Mouse (Mus musculus) v-Abl transformed pro-B cells (cell line): ENCODE data around the gene Adgrd1.

Source experiments
- in situ Hi-C, 2 experiments: fragments of 400-800 bp; cut with MboI; formaldehyde crosslinking; loops; one replicate each; pipeline ENCODE4 v1.15.1; 2025; ENCODE audit not compliant: unreplicated experiment in 2 of 2

Gene Adgrd1

DNA sequence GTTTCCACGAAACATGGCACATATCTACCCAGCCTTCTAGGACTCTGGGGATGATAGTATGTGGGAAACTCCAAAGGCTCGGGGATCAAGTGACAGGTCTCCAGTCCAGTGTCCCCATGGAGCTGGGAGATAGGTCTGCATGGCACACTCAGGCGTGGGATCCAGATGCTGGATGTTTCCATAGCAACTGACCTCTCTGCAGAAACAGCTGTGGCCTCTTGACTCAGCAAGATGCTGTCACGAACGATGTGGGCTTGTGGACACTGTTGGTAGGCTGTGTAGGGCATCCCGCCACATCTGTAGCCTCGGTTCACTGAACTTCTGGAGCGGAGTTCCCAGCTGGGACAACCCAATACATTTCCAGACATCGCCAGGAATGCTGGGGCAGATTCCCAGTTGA lies 51.9 kb downstream of the Adgrd1 start:
- in situ Hi-C loops: no loop called here

- in situ Hi-C loops: no loop called here
Observed at GRCm38 (mm10) chr5:129155023-129155901, 58.7 kb downstream of the Adgrd1 start.

GRCm38 (mm10) chr5:129155902-129156311 lies 59.4 kb downstream of the Adgrd1 start:
- in situ Hi-C loops: no loop called here

- in situ Hi-C loops: no loop called here
Observed at GRCm38 (mm10) chr5:129161372-129162051, 65.0 kb downstream of the Adgrd1 start.

DNA sequence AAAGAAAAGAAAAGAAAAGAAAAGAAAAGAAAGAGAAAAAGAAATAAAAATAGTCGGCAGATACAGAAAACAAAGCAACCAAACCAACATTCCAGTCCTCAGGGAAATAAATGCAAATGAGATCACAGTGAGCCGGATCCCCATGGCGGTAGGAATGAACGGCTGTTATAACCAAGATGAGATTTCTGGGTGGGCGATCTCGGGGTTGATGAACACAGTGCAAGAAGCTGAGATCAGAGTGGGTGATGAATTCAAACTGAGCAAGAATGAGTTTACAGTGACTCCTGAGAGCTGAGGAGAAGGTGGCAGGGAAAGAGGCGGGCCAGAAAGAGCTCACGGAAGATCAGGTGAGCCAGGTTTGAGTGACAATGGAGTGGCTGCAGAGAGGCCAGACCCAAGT lies 66.9 kb downstream of the Adgrd1 start:
- in situ Hi-C loops: no loop called here

GRCm38 (mm10) chr5:129164091-129164490 lies 67.5 kb downstream of the Adgrd1 start:
- in situ Hi-C loops: no loop called here

DNA sequence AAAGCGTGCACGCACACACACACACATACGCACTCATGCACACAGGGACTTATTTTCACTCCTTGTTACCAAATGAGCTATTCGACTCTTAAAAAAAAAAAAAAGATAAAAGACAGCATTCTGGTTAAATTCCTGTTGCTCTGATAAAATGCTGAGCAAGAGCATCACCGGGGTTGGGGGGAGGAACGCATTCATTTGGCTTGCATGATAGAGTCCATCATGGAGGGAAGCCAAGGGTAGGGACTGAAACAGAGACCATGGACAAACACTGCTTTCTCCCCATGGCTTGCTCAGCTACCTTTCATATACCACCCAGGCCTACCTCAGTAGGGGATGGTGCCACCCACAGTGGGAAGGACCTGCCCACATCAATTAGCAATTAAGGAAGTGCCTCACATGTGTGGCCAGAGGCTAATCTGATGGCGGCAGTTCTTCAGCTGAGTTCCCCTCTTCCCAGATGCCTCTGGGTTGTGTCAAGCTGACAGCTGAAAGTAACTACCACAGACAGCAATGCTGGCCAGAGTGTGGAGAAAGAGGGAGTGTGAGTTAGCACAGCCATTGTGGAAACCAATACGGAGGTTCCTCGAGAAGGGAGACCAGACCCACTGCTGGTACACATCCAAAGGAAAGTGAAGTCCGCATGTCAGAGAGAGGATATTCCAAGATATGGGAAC lies 68.5 kb downstream of the Adgrd1 start:
- in situ Hi-C loops: no loop called here

DNA sequence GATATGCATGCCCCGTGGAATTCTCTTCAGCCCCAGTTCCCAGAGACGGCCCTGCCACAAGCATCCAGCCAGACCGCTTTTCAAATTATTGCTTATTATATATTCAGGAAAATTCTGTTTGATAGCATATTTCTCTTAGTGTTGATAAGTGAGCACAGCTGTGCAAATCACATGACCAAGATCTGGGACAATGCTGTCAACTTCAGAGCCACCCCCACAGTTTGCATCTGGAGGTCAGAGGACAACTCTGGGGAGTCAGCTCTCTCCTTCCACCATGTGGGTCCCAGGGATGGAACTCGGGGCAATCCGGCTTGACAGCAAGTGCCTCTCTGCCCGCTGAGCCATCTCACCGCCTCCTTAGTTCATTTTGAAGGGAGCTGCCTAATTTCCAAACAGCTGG lies 69.0 kb downstream of the Adgrd1 start:
- in situ Hi-C loops: no loop called here

- in situ Hi-C loops: no loop called here
Observed at GRCm38 (mm10) chr5:129169090-129169489, 72.5 kb downstream of the Adgrd1 start.

- in situ Hi-C loops: no loop called here
Observed at GRCm38 (mm10) chr5:129169567-129169966, 73.0 kb downstream of the Adgrd1 start.

DNA sequence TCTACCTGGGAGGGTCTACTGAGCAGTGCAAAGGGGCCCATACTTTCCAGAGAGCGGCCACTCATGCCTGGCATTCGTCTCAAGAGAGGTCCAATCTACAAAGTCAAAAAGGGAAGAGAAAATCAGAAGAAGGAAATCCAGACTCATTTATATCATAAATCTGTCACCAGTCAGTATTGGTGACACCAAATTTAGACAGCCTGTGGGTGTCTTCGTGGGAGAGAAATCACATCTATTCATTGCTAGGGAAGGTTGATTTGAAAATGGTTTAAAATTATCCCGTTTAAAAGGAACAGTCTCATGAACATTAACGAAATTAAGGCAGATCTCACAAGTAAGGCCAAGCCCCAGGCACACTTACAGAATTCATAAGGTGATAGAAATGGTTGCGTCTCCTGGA lies 76.0 kb downstream of the Adgrd1 start:
- in situ Hi-C loops: no loop called here

DNA sequence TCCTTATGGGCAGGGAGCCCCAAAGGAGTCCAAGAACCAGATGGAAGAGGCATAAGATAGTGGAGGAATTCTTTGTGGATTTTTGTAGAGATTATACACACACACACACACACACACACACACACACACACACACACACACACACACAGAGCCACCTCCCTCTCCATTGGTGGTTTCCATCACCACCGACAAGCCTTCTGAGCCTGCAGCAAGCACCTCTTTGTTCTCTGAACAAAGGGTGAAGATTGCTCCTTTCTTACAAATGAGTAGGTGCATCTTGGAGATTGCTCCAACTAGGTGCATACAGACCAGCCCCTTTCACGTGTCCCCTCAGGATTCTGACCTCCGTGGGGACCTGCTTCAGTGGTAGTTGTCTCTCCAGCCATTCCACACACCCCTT lies 79.4 kb downstream of the Adgrd1 start:
- in situ Hi-C loops: loop anchor here in 1 of 2 experiments (5.0 kb wide), 1 partner anchor 411 kb away; no protein-coding TSS in a partner anchor

GRCm38 (mm10) chr5:129177697-129178511 lies 81.4 kb downstream of the Adgrd1 start:
- in situ Hi-C loops: loop anchor here in 1 of 2 experiments (5.0 kb wide), 1 partner anchor 409 kb away; no protein-coding TSS in a partner anchor

GRCm38 (mm10) chr5:129179356-129179755 lies 82.8 kb downstream of the Adgrd1 start:
- in situ Hi-C loops: loop anchor here in 1 of 2 experiments (5.0 kb wide), 1 partner anchor 408 kb away; no protein-coding TSS in a partner anchor

DNA sequence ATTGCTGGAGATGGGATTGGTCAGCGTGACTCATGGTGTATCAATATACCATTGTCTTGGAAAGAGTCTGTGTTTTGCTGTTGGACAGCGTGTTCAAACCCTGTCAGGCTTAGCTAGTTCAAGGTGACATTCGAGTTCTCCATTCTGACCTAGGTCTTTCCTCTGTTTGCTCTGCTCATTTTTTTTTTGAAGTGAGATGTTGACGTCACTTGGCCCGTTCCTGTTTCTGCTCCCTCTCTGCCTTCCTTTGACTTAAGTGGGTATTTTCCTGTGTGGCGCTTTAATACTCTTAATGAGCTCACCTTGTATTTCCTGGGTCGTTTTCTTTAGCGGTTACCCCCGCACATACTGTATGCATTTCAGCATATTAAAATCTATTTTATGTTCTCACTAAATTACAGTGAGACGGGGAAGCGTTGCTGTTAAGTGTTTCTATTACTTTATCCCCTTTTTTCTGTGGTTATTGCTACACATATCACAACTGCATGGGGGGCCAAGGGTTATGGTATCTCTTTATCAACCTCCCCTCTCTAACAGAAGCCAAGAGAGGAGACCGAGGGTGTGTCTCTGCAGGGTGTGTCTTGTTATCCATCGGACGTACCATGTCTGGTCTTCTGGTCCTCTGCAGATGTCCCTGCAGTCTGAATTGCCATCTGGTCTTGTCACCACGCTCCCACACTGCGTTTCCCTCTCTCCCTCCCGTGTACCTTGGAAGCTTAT lies 83.6 kb downstream of the Adgrd1 start:
- in situ Hi-C loops: loop anchor here (5.0 kb wide), 2 partner anchors 407 to 412 kb away; no protein-coding TSS in a partner anchor

GRCm38 (mm10) chr5:129180715-129181228 lies 84.2 kb downstream of the Adgrd1 start:
- in situ Hi-C loops: loop anchor here in 1 of 2 experiments (5.0 kb wide), 1 partner anchor 412 kb away; no protein-coding TSS in a partner anchor

GRCm38 (mm10) chr5:129181450-129181849 lies 84.9 kb downstream of the Adgrd1 start:
- in situ Hi-C loops: loop anchor here in 1 of 2 experiments (5.0 kb wide), 1 partner anchor 411 kb away; no protein-coding TSS in a partner anchor

DNA sequence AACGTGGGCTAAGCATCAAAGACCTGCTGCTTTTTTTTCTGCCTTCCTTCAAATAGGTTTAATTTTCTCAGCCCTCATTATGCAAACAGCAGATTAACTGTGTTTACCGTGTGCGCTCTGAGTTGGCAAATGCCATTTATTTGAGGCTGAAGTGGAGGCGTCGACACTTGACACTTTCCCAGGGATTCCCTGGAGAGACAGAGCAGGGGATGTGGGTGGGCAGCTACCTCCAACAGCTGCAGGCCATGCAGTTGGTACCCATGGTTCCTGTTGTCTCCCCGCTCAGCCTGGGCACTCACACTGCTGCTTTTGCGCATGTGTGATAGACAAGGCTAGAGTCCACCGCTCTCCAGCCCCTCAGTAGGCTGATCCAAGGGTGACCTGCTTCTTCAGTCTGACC lies 86.0 kb downstream of the Adgrd1 start:
- in situ Hi-C loops: loop anchor here in 1 of 2 experiments (5.0 kb wide), 1 partner anchor 410 kb away; no protein-coding TSS in a partner anchor

DNA sequence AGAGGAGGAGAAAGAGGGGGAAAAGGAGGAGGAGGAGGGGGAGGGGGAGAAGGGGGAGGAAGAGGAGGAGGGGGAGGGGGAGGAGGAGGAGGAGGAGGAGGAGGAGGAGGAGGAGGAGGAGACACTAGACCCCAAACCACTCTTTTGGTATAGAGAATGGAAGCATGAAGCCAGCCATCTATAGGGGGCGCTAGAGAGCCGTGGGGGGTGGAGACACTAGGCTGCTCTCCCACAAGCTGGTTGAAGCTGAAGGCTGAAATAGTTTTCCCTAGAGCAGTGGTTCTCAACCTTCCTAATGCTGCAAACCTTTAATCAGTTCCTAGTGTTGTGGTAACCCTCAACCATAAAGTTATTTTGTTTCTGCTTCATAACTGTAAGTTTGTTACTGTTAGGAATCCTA lies 89.7 kb downstream of the Adgrd1 start:
- in situ Hi-C loops: no loop called here
